Mouse (Mus musculus) embryo, embryonic 9.5 days (tissue): ENCODE measurements around the gene Evl.
"Not testable (repeated sequence)": the region's sequence is repeated elsewhere in the genome, so short reads cannot be mapped to it uniquely, and the experiment has no call there.

Experiments used
- DNase-seq: peaks from one replicate; pipeline ENCODE4 v3.0.0-alpha.2; 2017; ENCODE audit errors: extremely low spot score

Evl gene

GRCm38 (mm10) chr12:108694223-108694622 lies 139.7 kb downstream of the Evl start:
- no peak for DNase-seq

GRCm38 (mm10) chr12:108698697-108699471 lies 144.4 kb downstream of the Evl start:
- DNase-seq: no peak

GRCm38 (mm10) chr12:108699576-108699975 lies 145.1 kb downstream of the Evl start:
- DNase-seq: no peak

GRCm38 (mm10) chr12:108700037-108700436 lies 145.5 kb downstream of the Evl start:
- DNase-seq: no peak

GRCm38 (mm10) chr12:108701221-108701620 lies 146.7 kb downstream of the Evl start:
- DNase-seq: no peak

- DNase-seq: peak; percentile 28
These were observed 147.7 kb downstream of the Evl start, which contains the start of gene Degs2 for GRCm38 (mm10) chr12:108702185-108702584. Gene Degs2, minus strand, starts transcription at chr12:108702315.

GRCm38 (mm10) chr12:108705486-108705885 lies 151.0 kb downstream of the Evl start:
- DNase-seq: no peak

GRCm38 (mm10) chr12:108706129-108706528 lies 151.6 kb downstream of the Evl start:
- DNase-seq: no peak

- no peak for DNase-seq
These were observed 154.9 kb downstream of the Evl start for GRCm38 (mm10) chr12:108709386-108709785.

- DNase-seq: no peak
These were observed 155.6 kb downstream of the Evl start for GRCm38 (mm10) chr12:108709964-108710765.

GRCm38 (mm10) chr12:108710861-108711615 lies 156.5 kb downstream of the Evl start:
- DNase-seq: no peak

- no peak for DNase-seq
These were observed 158.0 kb downstream of the Evl start for GRCm38 (mm10) chr12:108712481-108712880.

- DNase-seq: not testable (repeated sequence)
These were observed 159.5 kb downstream of the Evl start for GRCm38 (mm10) chr12:108713972-108714371.

GRCm38 (mm10) chr12:108715854-108716253 lies 161.3 kb downstream of the Evl start:
- no peak for DNase-seq

GRCm38 (mm10) chr12:108718485-108718884 lies 164.0 kb downstream of the Evl start:
- DNase-seq: no peak

- no peak for DNase-seq
These were observed 167.9 kb downstream of the Evl start for GRCm38 (mm10) chr12:108722464-108722863.

GRCm38 (mm10) chr12:108723841-108724240 lies 169.3 kb downstream of the Evl start:
- no peak for DNase-seq

- DNase-seq: no peak
These were observed 179.9 kb downstream of the Evl start for GRCm38 (mm10) chr12:108734386-108734785.

- no peak for DNase-seq
These were observed 183.3 kb downstream of the Evl start for GRCm38 (mm10) chr12:108737838-108738237.
